Mouse (Mus musculus): ENCODE data around the gene Mettl14. TPM values are rescaled to one million over a fixed set of nuclear protein-coding genes. Genes with fewer than 3 reads are reported as not detected.

Gene Mettl14
- polyA plus RNA-seq (2012; rRNA removed; ENCODE audit: low replicate concordance), result 3.1 and 3.7 TPM in 2 replicates

DNA sequence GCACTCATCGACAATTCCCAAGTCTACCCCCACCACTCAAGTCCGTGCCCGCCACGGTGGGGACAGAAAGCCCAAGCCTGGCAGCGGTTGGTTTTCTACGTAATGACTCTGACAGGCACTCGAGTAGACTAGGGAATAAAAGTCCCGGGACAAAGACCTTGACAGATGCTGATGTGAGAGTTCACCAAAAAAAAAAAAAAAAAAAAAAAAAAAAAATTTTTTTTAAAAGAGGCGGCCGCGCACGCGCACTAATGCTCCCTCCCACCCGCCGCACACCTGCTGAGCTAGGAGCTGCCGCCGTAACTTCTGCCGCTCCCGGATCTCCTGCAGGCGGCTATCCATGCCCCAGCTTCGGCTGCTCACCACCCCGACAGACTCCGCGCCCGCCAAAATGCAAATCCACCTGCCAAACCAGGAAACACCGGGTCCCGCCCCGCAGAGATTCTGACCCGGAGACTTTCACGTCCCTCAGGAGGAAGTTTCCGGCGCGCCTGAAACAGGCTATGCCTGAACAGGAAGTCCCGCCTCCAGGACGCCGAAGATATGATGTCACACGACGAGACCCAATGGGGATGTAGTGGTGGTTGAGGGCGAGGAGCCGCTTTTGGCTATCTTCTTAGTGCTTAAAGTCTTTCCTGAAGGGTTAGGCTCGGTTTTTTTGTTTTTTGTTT lies at the start of gene Mettl14:
Gene Mettl14 (minus strand): TSS at position 623 of the 671 bp plus-strand sequence.

Other genes starting within 250 kb of the Mettl14 start
- 12.6 and 23.5 TPM in 2 replicates for gene Synpo2, start 150.0 kb downstream of the Mettl14 start, polyA plus RNA-seq (2012; rRNA removed; ENCODE audit: low replicate concordance)
- 50.7 and 72.9 TPM in 2 replicates for gene Sec24d, start 118.7 kb downstream of the Mettl14 start, polyA plus RNA-seq (2012; rRNA removed; ENCODE audit: low replicate concordance)
- 4.6 and 11.9 TPM in 2 replicates for gene Prss12, start 60.8 kb upstream of the Mettl14 start, polyA plus RNA-seq (2012; rRNA removed; ENCODE audit: low replicate concordance)